Comparison of ENCODE assay signal across 9 mouse cellular contexts in the genomic region with DNA sequence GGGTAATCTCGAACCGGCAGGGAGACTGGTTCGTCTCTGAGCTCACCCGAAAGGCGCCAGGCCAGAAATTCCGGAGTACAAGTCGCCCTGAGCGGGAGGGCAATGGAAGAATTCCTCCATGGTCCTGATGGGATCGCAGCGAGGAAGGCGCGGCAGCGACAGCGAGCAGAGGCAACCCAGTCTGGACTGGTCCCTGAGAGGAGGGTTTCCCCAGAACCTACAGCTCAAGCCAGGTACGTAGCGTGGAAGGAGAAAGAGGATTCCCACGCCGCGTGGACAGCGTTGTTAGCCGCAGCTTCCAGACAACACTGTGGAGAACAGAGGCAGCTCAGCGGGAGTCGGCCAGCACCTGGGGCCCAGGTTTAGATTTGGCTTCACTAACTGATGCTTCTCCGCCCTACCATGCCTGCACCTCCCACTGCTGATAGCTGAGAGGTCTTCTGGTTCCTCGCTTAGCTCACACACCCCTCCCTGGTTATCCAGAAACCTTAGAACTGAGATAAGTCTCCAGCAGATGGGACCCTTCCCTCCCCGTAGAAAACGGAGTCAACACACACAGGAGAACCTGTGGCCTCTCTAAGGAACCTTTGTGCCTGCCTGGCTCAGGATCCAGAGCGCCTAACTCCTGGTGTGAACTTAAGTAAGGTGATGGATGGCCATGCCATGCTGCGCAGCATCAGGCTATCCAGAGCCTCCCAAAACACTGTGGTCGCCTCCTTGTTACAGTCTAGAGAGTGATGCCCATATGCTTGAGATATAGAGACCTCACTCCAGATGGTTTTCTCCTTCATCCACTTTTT. TPM values are rescaled to one million over a fixed set of nuclear protein-coding genes. Genes with fewer than 3 reads are reported as not detected.
DNase-seq lines count a peak whose midpoint lies in the region; ATAC-seq and TF ChIP-seq lines count a peak whose summit lies in the region.
"Had no signal": no experiment of that assay in that cellular context is flagged by ENCODE, and none has a peak within 500 bp of the region (broad histone marks: within the 10 kb centered on the region; RNA-seq: fewer than 3 reads in every experiment).

No protein-coding gene starts in this region.

- no peaks in the 10 kb centered on the region for H3K9me3 ChIP-seq in forebrain, embryonic 12.5 days
- no peaks in the 10 kb centered on the region for H3K9me3 ChIP-seq in kidney, embryonic 15.5 days (replicated peaks)
- H3K9me3 ChIP-seq in liver, postnatal 0 days (ENCODE audit: low read length) = no peaks in the 10 kb centered on the region
- no peaks in the 10 kb centered on the region for H3K9me3 ChIP-seq in stomach, postnatal 0 days (ENCODE audit: control insufficient read depth, low read length)

- H3K9ac ChIP-seq in forebrain, embryonic 12.5 days = peak overlapping the region; percentile 65
- peak overlapping the region; percentile 44 for H3K9ac ChIP-seq in kidney, embryonic 15.5 days
- H3K9ac ChIP-seq in liver, postnatal 0 days (replicated peaks) = no peak overlapping the region
- peak overlapping the region; percentile 45 for H3K9ac ChIP-seq in stomach, postnatal 0 days (ENCODE audit: low read length)

- TF ChIP-seq EP300 in liver, postnatal 0 days (IDR thresholded peaks at IDR 0.05; ENCODE audit: low read depth) = no peak
- no peak for TF ChIP-seq EP300 in stomach, postnatal 0 days (optimal IDR thresholded peaks at IDR 0.05)

- peaks cover 21% of the 10 kb centered on the region for H3K27me3 ChIP-seq in forebrain, embryonic 12.5 days
- peaks cover 24% of the 10 kb centered on the region for H3K27me3 ChIP-seq in kidney, embryonic 15.5 days
- peaks cover 18% of the 10 kb centered on the region for H3K27me3 ChIP-seq in liver, postnatal 0 days (ENCODE audit: insufficient read depth, low read length)
- H3K27me3 ChIP-seq in stomach, postnatal 0 days (ENCODE audit: control insufficient read depth, insufficient read depth, low read length) = no peaks in the 10 kb centered on the region

- peak; percentile 74; the same call in 1 of the 2 replicates for ATAC-seq in forebrain, embryonic 12.5 days (ENCODE audit: low FRiP score)
- peak; percentile 76 for ATAC-seq in kidney, embryonic 15.5 days (replicated peaks; ENCODE audit: low FRiP score)
- ATAC-seq in liver, postnatal 0 days = no peak
- peak; percentile 35; the same call in 1 of the 2 replicates for ATAC-seq in stomach, postnatal 0 days (ENCODE audit: low FRiP score, low TSS enrichment)

- H3K27ac ChIP-seq in gastrocnemius, adult 2 months = no peak overlapping the region
- H3K27ac ChIP-seq in forebrain, embryonic 12.5 days = no peak overlapping the region
- H3K27ac ChIP-seq in kidney, embryonic 15.5 days = peak overlapping the region; percentile 18; the same call in 1 of the 2 replicates
- H3K27ac ChIP-seq in liver, postnatal 0 days (ENCODE audit: low read depth) = no peak overlapping the region
- no peak overlapping the region for H3K27ac ChIP-seq in stomach, postnatal 0 days (replicated peaks)

- no peak for TF ChIP-seq CTCF in gastrocnemius, adult 2 months (IDR thresholded peaks at IDR 0.05)
- TF ChIP-seq CTCF in liver, postnatal 0 days (IDR thresholded peaks at IDR 0.05; ENCODE audit: low read depth) = no peak
- TF ChIP-seq CTCF in stomach, postnatal 0 days (IDR thresholded peaks at IDR 0.05; ENCODE audit: low read depth) = no peak

- 1% methylated on average over 30 of the region's 30 CpGs for WGBS in forebrain, embryonic 12.5 days
- 2% methylated on average over 30 of the region's 30 CpGs for WGBS in kidney, embryonic 15.5 days
- 4% methylated on average over 30 of the region's 30 CpGs for WGBS in liver, postnatal 0 days (ENCODE audit: insufficient replicate concordance)
- 4% methylated on average over 30 of the region's 30 CpGs for WGBS in stomach, postnatal 0 days

- DNase-seq in gastrocnemius, adult 2 months = no peak
- no peak for DNase-seq in gastrocnemius, postnatal 25 days
- DNase-seq in R1 (ENCODE audit: low read depth, low spot score) = peak; percentile 26
- DNase-seq in liver, postnatal 0 days = no peak
- peak; percentile 20 for DNase-seq in stomach, postnatal 0 days (ENCODE audit: low spot score)
- no peak for DNase-seq in adrenal gland, postnatal 25 days

- H3K36me3 ChIP-seq in forebrain, embryonic 12.5 days (replicated peaks) = no peaks in the 10 kb centered on the region
- no peaks in the 10 kb centered on the region for H3K36me3 ChIP-seq in kidney, embryonic 15.5 days
- H3K36me3 ChIP-seq in liver, postnatal 0 days (replicated peaks; ENCODE audit: insufficient read depth, low read length) = no peaks in the 10 kb centered on the region
- H3K36me3 ChIP-seq in stomach, postnatal 0 days (ENCODE audit: control insufficient read depth, insufficient read depth, low read length) = no peaks in the 10 kb centered on the region

- H3K4me3 ChIP-seq in gastrocnemius, adult 2 months = peak overlapping the region; percentile 63
- H3K4me3 ChIP-seq in forebrain, embryonic 12.5 days (replicated peaks) = peak overlapping the region; percentile 64
- H3K4me3 ChIP-seq in kidney, embryonic 15.5 days (replicated peaks) = peak overlapping the region; percentile 61
- peak overlapping the region; percentile 24 for H3K4me3 ChIP-seq in liver, postnatal 0 days (ENCODE audit: low read depth, low read length)
- peak overlapping the region; percentile 48 for H3K4me3 ChIP-seq in stomach, postnatal 0 days (ENCODE audit: low read depth, low read length)

- intact Hi-C loops in gastrocnemius, adult 2 months (cut with DNase I) = no loop called here

- peak overlapping the region; percentile 96 for H3K4me2 ChIP-seq in forebrain, embryonic 12.5 days
- H3K4me2 ChIP-seq in kidney, embryonic 15.5 days = peak overlapping the region; percentile 97
- peak overlapping the region; percentile 60 for H3K4me2 ChIP-seq in liver, postnatal 0 days (ENCODE audit: low read depth, low read length)
- peak overlapping the region; percentile 93 for H3K4me2 ChIP-seq in stomach, postnatal 0 days (replicated peaks; ENCODE audit: low read depth)

- peaks cover 11% of the 10 kb centered on the region; the same call in 1 of the 2 replicates for H3K4me1 ChIP-seq in forebrain, embryonic 12.5 days
- peaks cover 16% of the 10 kb centered on the region for H3K4me1 ChIP-seq in kidney, embryonic 15.5 days
- H3K4me1 ChIP-seq in liver, postnatal 0 days (ENCODE audit: insufficient read depth) = no peaks in the 10 kb centered on the region
- 0 out of 2 replicates have a peak, but pooled peaks cover 2% of the 10 kb centered on the region for H3K4me1 ChIP-seq in stomach, postnatal 0 days (replicated peaks; ENCODE audit: control insufficient read depth, insufficient read depth)

RNA-seq across cellular contexts. Expression of gene Galntl6, which starts 0.6 kb away (rescaled TPM):
- not detected for total RNA-seq in gastrocnemius, adult 2 months (2021)
- not detected for total RNA-seq in gastrocnemius, postnatal 25 days (2021)
- polyA plus RNA-seq in forebrain, embryonic 12.5 days (2016; fragmentation: Nextera tagmentation; extraction: Ambion mirVana) = 2.5 TPM in 2 replicates
- polyA plus RNA-seq in kidney, embryonic 15.5 days (2015; fragmentation: Nextera tagmentation; extraction: Ambion mirVana) = 1.5 and 1.7 TPM in 2 replicates
- not detected in 2 replicates for polyA plus RNA-seq in liver, postnatal 0 days (2015; fragmentation: Nextera tagmentation; extraction: Ambion mirVana)
- polyA plus RNA-seq in stomach, postnatal 0 days (2015; fragmentation: Nextera tagmentation; extraction: Ambion mirVana) = 3.0 and 3.8 TPM in 2 replicates
- not detected in 2 replicates for total RNA-seq in adrenal gland, postnatal 25 days (2021)
- total RNA-seq: common myeloid progenitor, adult 5-6 weeks had no signal

RNA-seq across cellular contexts. Expression of gene BC030500, which starts 1.5 kb away (rescaled TPM):
- not detected for total RNA-seq in gastrocnemius, adult 2 months (2021)
- total RNA-seq in gastrocnemius, postnatal 25 days (2021) = not detected
- polyA plus RNA-seq in forebrain, embryonic 12.5 days (2016; fragmentation: Nextera tagmentation; extraction: Ambion mirVana) = 2.9 and 3.2 TPM in 2 replicates
- polyA plus RNA-seq in kidney, embryonic 15.5 days (2015; fragmentation: Nextera tagmentation; extraction: Ambion mirVana) = 2.6 and 3.5 TPM in 2 replicates
- polyA plus RNA-seq in liver, postnatal 0 days (2015; fragmentation: Nextera tagmentation; extraction: Ambion mirVana) = not detected in 2 replicates
- 0.69 and 1.1 TPM in 2 replicates for polyA plus RNA-seq in stomach, postnatal 0 days (2015; fragmentation: Nextera tagmentation; extraction: Ambion mirVana)
- total RNA-seq in adrenal gland, postnatal 25 days (2021) = not detected in 2 replicates
- total RNA-seq: common myeloid progenitor, adult 5-6 weeks had no signal

Comparison
In these comparisons a context has a peak if more than half of its experiments do, and no peak if none do; other contexts are left out.
1. DNase-seq: peak in R1 (single experiment) and stomach, postnatal 0 days (single experiment); none in gastrocnemius, adult 2 months (single experiment), gastrocnemius, postnatal 25 days (single experiment), liver, postnatal 0 days (single experiment) and adrenal gland, postnatal 25 days (single experiment).
2. Peak in every context shown above with its lines, with median percentiles within 50 percentile points of each other: H3K4me3 ChIP-seq and H3K4me2 ChIP-seq.